Mouse (Mus musculus) limb, embryonic 14.5 days (tissue): ENCODE data around the gene Asgr1. TPM values are rescaled to one million over a fixed set of nuclear protein-coding genes. Genes with fewer than 3 reads are reported as not detected.

Experiments used
- ATAC-seq: fragments of 200-750 bp; cut with Nextera tagmentation; 2 replicates; pipeline ENCODE4 v1.8.0; 2017; ENCODE audit warnings: low read depth, moderate number of reproducible peaks, moderate TSS enrichment; ENCODE audit not compliant: low FRiP score
- DNase-seq: peaks from one replicate; pipeline ENCODE4 v3.0.0-alpha.2; 2015; ENCODE audit warnings: low spot score
- H3K27ac ChIP-seq: fragments of 300-500 bp; sonication (generic); replicated peaks from 2 replicates; pipeline ENCODE4 v1.5.1; 2014; ENCODE audit warnings: low read depth, mild to moderate bottlenecking, low read length, moderate library complexity, mixed read lengths
- H3K27me3 ChIP-seq: fragments of 300-500 bp; sonication (generic); 2 replicates; pipeline ENCODE4 v1.6.1; 2014; ENCODE audit warnings: low read length, mixed read lengths; ENCODE audit not compliant: control insufficient read depth, insufficient read depth
- H3K36me3 ChIP-seq: fragments of 300-500 bp; sonication (generic); 2 replicates; pipeline ENCODE4 v1.6.1; 2014; ENCODE audit warnings: mild to moderate bottlenecking, low read length, moderate library complexity, mixed read lengths; ENCODE audit not compliant: control insufficient read depth, insufficient read depth
- H3K4me1 ChIP-seq: fragments of 300-500 bp; sonication (generic); 2 replicates; pipeline ENCODE4 v1.6.1; 2014; ENCODE audit warnings: antibody characterized with exemption, low read length, mixed read lengths; ENCODE audit not compliant: control insufficient read depth, insufficient read depth
- H3K4me2 ChIP-seq: fragments of 300-500 bp; sonication (generic); replicated peaks from 2 replicates; pipeline ENCODE4 v1.6.1; 2014; ENCODE audit warnings: low read depth, mild to moderate bottlenecking, low read length, moderate library complexity; ENCODE audit not compliant: severe bottlenecking
- H3K4me3 ChIP-seq: fragments of 300-500 bp; sonication (generic); replicated peaks from 2 replicates; pipeline ENCODE4 v1.5.1; 2014; ENCODE audit warnings: low read length
- H3K9ac ChIP-seq: fragments of 300-500 bp; sonication (generic); 2 replicates; pipeline ENCODE4 v1.6.1; 2014; ENCODE audit warnings: mild to moderate bottlenecking, low read depth, low read length, moderate library complexity; ENCODE audit not compliant: severe bottlenecking
- H3K9me3 ChIP-seq: fragments of 300-500 bp; sonication (generic); 2 replicates; pipeline ENCODE4 v1.6.1; 2016; ENCODE audit warnings: low read length; ENCODE audit not compliant: control insufficient read depth
- POLR2A ChIP-seq: fragments of 200-500 bp; IDR thresholded peaks from 2 replicates; pipeline ENCODE4 v1.8.0; 2012; ENCODE audit warnings: inconsistent platforms, mild to moderate bottlenecking, moderate library complexity, borderline replicate concordance; ENCODE audit not compliant: insufficient read depth, insufficient read length; ENCODE audit errors: extremely low read depth
- WGBS: fragments of 180-500 bp; shearing (Covaris S2); extraction: QIAGEN DNeasy Blood & Tissue Kit; methylation state at CpG from one replicate; pipeline ENCODE4 v1.1.7; 2014; 5-methylcytosine and 5-hydroxymethylcytosine counted together
- polyA plus RNA-seq, 2 experiments: library from polyadenylated mRNA; depleted of rRNA in 1 of 2; stranded (reverse) in 1 of 2; unstranded in 1 of 2; fragments of >200 nt; fragmentation: Nextera tagmentation in 1 of 2; extraction: Ambion mirVana in 1 of 2; gene quantifications; 2 replicates each; pipeline versions ENCODE4 v1.2.1 to v1.2.3; 2012 to 2014

Gene Asgr1
- polyA plus RNA-seq (2012; rRNA removed) (1.6 and 2.3 TPM in 2 replicates), polyA plus RNA-seq (2014; fragmentation: Nextera tagmentation; extraction: Ambion mirVana) (0.99 and 1.2 TPM in 2 replicates)

- Histone ChIP-seq H3K27me3 (no peaks in the 10 kb centered on the region), H3K4me1 (no peaks in the 10 kb centered on the region), H3K9me3 (no peaks in the 10 kb centered on the region), H3K36me3 (no peaks in the 10 kb centered on the region), H3K9ac (no peak within 1 kb of the TSS), H3K4me2 (no peak within 1 kb of the TSS), H3K4me3 (no peak within 1 kb of the TSS), H3K27ac (no peak within 1 kb of the TSS)
- ATAC-seq (no peak), DNase-seq (no peak)
- TF ChIP-seq POLR2A = no peak
- WGBS = 84% methylated on average over 10 of the region's 10 CpGs
Measured at GRCm38 (mm10) chr11:70053898-70054570, at the start of gene Asgr1. Gene Asgr1 (plus strand): TSS chr11:70054085.

- no peak for DNase-seq
- no peak overlapping the region for H3K4me3 ChIP-seq
- no peak overlapping the region for H3K27ac ChIP-seq
- peaks cover 18% of the 10 kb centered on the region for H3K4me1 ChIP-seq
- H3K9me3 ChIP-seq = no peaks in the 10 kb centered on the region
- ATAC-seq = no peak
- TF ChIP-seq POLR2A = no peak
- peaks cover 60% of the 10 kb centered on the region for H3K36me3 ChIP-seq
- no peak overlapping the region for H3K9ac ChIP-seq
- H3K4me2 ChIP-seq = no peak overlapping the region
- 60% methylated on average over 5 of the region's 5 CpGs for WGBS
- no peaks in the 10 kb centered on the region for H3K27me3 ChIP-seq
Measured at GRCm38 (mm10) chr11:70005521-70005920, 48.4 kb upstream of the Asgr1 start.

GRCm38 (mm10) chr11:70010033-70010432, 43.9 kb upstream of the Asgr1 start:
- Histone ChIP-seq H3K36me3 (peaks cover 89% of the 10 kb centered on the region), H3K4me2 (no peak overlapping the region), H3K9me3 (no peaks in the 10 kb centered on the region), H3K9ac (no peak overlapping the region), H3K27ac (no peak overlapping the region), H3K4me3 (no peak overlapping the region), H3K27me3 (no peaks in the 10 kb centered on the region), H3K4me1 (peaks cover 10% of the 10 kb centered on the region)
- WGBS = 84% methylated on average over 6 of the region's 6 CpGs
- DNase-seq (no peak), ATAC-seq (no peak)
- TF ChIP-seq POLR2A = no peak

GRCm38 (mm10) chr11:70010548-70010947, 43.3 kb upstream of the Asgr1 start:
- Histone ChIP-seq H3K4me1 (peaks cover 10% of the 10 kb centered on the region), H3K9me3 (no peaks in the 10 kb centered on the region), H3K4me3 (no peak overlapping the region), H3K9ac (no peak overlapping the region), H3K4me2 (no peak overlapping the region), H3K27me3 (no peaks in the 10 kb centered on the region), H3K27ac (no peak overlapping the region), H3K36me3 (peaks cover 83% of the 10 kb centered on the region)
- ATAC-seq (no peak), DNase-seq (no peak)
- 90% methylated on average over 12 of the region's 12 CpGs for WGBS
- TF ChIP-seq POLR2A = no peak

GRCm38 (mm10) chr11:70010961-70011360, 42.9 kb upstream of the Asgr1 start:
- DNase-seq (no peak), ATAC-seq (no peak)
- Histone ChIP-seq H3K4me1 (peaks cover 10% of the 10 kb centered on the region), H3K27ac (no peak overlapping the region), H3K4me3 (no peak overlapping the region), H3K27me3 (no peaks in the 10 kb centered on the region), H3K9me3 (no peaks in the 10 kb centered on the region), H3K9ac (no peak overlapping the region), H3K36me3 (peaks cover 79% of the 10 kb centered on the region), H3K4me2 (no peak overlapping the region)
- TF ChIP-seq POLR2A = no peak
- 88% methylated on average over 10 of the region's 10 CpGs for WGBS
